Mouse (Mus musculus): ENCODE data around the gene Cd101. TPM values are rescaled to one million over a fixed set of nuclear protein-coding genes. Genes with fewer than 3 reads are reported as not detected.

Cd101 gene
- polyA plus RNA-seq, 1 experiment from 2014 or later: 0.05 TPM

GRCm38 (mm10) chr3:101031456-101032142, 2.2 kb upstream of the Cd101 start:
- H3K9ac ChIP-seq: no peak overlapping the region
- H3K27me3 ChIP-seq (ENCODE audit: control insufficient read depth, insufficient read depth, low read length): no peaks in the 10 kb centered on the region
- no peaks in the 10 kb centered on the region for H3K36me3 ChIP-seq (replicated peaks; ENCODE audit: control insufficient read depth, insufficient read depth)
- H3K4me2 ChIP-seq (replicated peaks): no peak overlapping the region
- 71% methylated on average over 7 of the region's 7 CpGs for WGBS
- no peaks in the 10 kb centered on the region for H3K4me1 ChIP-seq (replicated peaks; ENCODE audit: control insufficient read depth, insufficient read depth, low read length)
- H3K27ac ChIP-seq: no peak overlapping the region
- ATAC-seq (ENCODE audit: low FRiP score) (no peak), DNase-seq (ENCODE audit: low spot score) (no peak)
- H3K4me3 ChIP-seq (replicated peaks; ENCODE audit: low read length): no peak overlapping the region
- no peaks in the 10 kb centered on the region for H3K9me3 ChIP-seq (ENCODE audit: control insufficient read depth, low read length)

GRCm38 (mm10) chr3:101030630-101031029, 1.3 kb upstream of the Cd101 start:
- Histone ChIP-seq H3K4me3 (replicated peaks; ENCODE audit: low read length) (no peak overlapping the region), H3K4me1 (replicated peaks; ENCODE audit: control insufficient read depth, insufficient read depth, low read length) (no peaks in the 10 kb centered on the region), H3K27me3 (ENCODE audit: control insufficient read depth, insufficient read depth, low read length) (no peaks in the 10 kb centered on the region), H3K9ac (no peak overlapping the region), H3K4me2 (replicated peaks) (no peak overlapping the region), H3K27ac (no peak overlapping the region), H3K9me3 (ENCODE audit: control insufficient read depth, low read length) (no peaks in the 10 kb centered on the region), H3K36me3 (replicated peaks; ENCODE audit: control insufficient read depth, insufficient read depth) (no peaks in the 10 kb centered on the region)
- ATAC-seq (ENCODE audit: low FRiP score) (no peak), DNase-seq (ENCODE audit: low spot score) (no peak)
- WGBS: 100% methylated on average over 1 of the region's 1 CpGs

GRCm38 (mm10) chr3:101026741-101027140, 2.6 kb downstream of the Cd101 start:
- no peak for DNase-seq (ENCODE audit: low spot score)
- H3K36me3 ChIP-seq (replicated peaks; ENCODE audit: control insufficient read depth, insufficient read depth): no peaks in the 10 kb centered on the region
- H3K9ac ChIP-seq: no peak overlapping the region
- H3K4me1 ChIP-seq (replicated peaks; ENCODE audit: control insufficient read depth, insufficient read depth, low read length): no peaks in the 10 kb centered on the region
- H3K9me3 ChIP-seq (ENCODE audit: control insufficient read depth, low read length): no peaks in the 10 kb centered on the region
- WGBS: 89% methylated on average over 1 of the region's 1 CpGs
- H3K27me3 ChIP-seq (ENCODE audit: control insufficient read depth, insufficient read depth, low read length): no peaks in the 10 kb centered on the region
- H3K4me2 ChIP-seq (replicated peaks): no peak overlapping the region
- H3K27ac ChIP-seq: no peak overlapping the region
- H3K4me3 ChIP-seq (replicated peaks; ENCODE audit: low read length): no peak overlapping the region
- ATAC-seq (ENCODE audit: low FRiP score): no peak

- Histone ChIP-seq H3K9me3 (ENCODE audit: control insufficient read depth, low read length) (no peaks in the 10 kb centered on the region), H3K27ac (no peak overlapping the region), H3K4me2 (replicated peaks) (no peak overlapping the region), H3K27me3 (ENCODE audit: control insufficient read depth, insufficient read depth, low read length) (no peaks in the 10 kb centered on the region), H3K4me3 (replicated peaks; ENCODE audit: low read length) (no peak overlapping the region), H3K4me1 (replicated peaks; ENCODE audit: control insufficient read depth, insufficient read depth, low read length) (no peaks in the 10 kb centered on the region), H3K9ac (no peak overlapping the region), H3K36me3 (replicated peaks; ENCODE audit: control insufficient read depth, insufficient read depth) (no peaks in the 10 kb centered on the region)
- ATAC-seq (ENCODE audit: low FRiP score): no peak
- DNase-seq (ENCODE audit: low spot score): no peak
- 92% methylated on average over 6 of the region's 6 CpGs for WGBS
Measured at GRCm38 (mm10) chr3:101022967-101023366, 6.4 kb downstream of the Cd101 start.

GRCm38 (mm10) chr3:101021481-101022051, 7.8 kb downstream of the Cd101 start:
- ATAC-seq (ENCODE audit: low FRiP score): no peak
- WGBS: 80% methylated on average over 8 of the region's 8 CpGs
- no peak overlapping the region for H3K9ac ChIP-seq

GRCm38 (mm10) chr3:101021073-101021472, 8.3 kb downstream of the Cd101 start:
- Histone ChIP-seq H3K9me3 (ENCODE audit: control insufficient read depth, low read length) (no peaks in the 10 kb centered on the region), H3K9ac (no peak overlapping the region), H3K4me1 (replicated peaks; ENCODE audit: control insufficient read depth, insufficient read depth, low read length) (no peaks in the 10 kb centered on the region), H3K36me3 (replicated peaks; ENCODE audit: control insufficient read depth, insufficient read depth) (no peaks in the 10 kb centered on the region), H3K27me3 (ENCODE audit: control insufficient read depth, insufficient read depth, low read length) (no peaks in the 10 kb centered on the region), H3K4me2 (replicated peaks) (no peak overlapping the region), H3K4me3 (replicated peaks; ENCODE audit: low read length) (no peak overlapping the region), H3K27ac (no peak overlapping the region)
- ATAC-seq (ENCODE audit: low FRiP score) (no peak), DNase-seq (ENCODE audit: low spot score) (no peak)
- 87% methylated on average over 5 of the region's 5 CpGs for WGBS

More at GRCm38 (mm10) chr3:101021481-101022051, 7.8 kb downstream of the Cd101 start:
- no peaks in the 10 kb centered on the region for H3K36me3 ChIP-seq (replicated peaks; ENCODE audit: control insufficient read depth, insufficient read depth)
- no peaks in the 10 kb centered on the region for H3K27me3 ChIP-seq (ENCODE audit: control insufficient read depth, insufficient read depth, low read length)
- H3K9me3 ChIP-seq (ENCODE audit: control insufficient read depth, low read length): no peaks in the 10 kb centered on the region
- H3K4me3 ChIP-seq (replicated peaks; ENCODE audit: low read length): no peak overlapping the region
- no peak overlapping the region for H3K4me2 ChIP-seq (replicated peaks)
- DNase-seq (ENCODE audit: low spot score): no peak
- H3K4me1 ChIP-seq (replicated peaks; ENCODE audit: control insufficient read depth, insufficient read depth, low read length): no peaks in the 10 kb centered on the region
- no peak overlapping the region for H3K27ac ChIP-seq

- Histone ChIP-seq H3K9ac (no peak overlapping the region), H3K36me3 (replicated peaks; ENCODE audit: control insufficient read depth, insufficient read depth) (no peaks in the 10 kb centered on the region), H3K9me3 (ENCODE audit: control insufficient read depth, low read length) (no peaks in the 10 kb centered on the region), H3K4me3 (replicated peaks; ENCODE audit: low read length) (no peak overlapping the region), H3K4me1 (replicated peaks; ENCODE audit: control insufficient read depth, insufficient read depth, low read length) (0 out of 2 replicates have a peak, but pooled peaks cover 7% of the 10 kb centered on the region), H3K27ac (no peak overlapping the region), H3K27me3 (ENCODE audit: control insufficient read depth, insufficient read depth, low read length) (no peaks in the 10 kb centered on the region), H3K4me2 (replicated peaks) (no peak overlapping the region)
- no peak for ATAC-seq (ENCODE audit: low FRiP score)
- 85% methylated on average over 6 of the region's 6 CpGs for WGBS
- no peak for DNase-seq (ENCODE audit: low spot score)
Measured at GRCm38 (mm10) chr3:101018494-101018893, 10.9 kb downstream of the Cd101 start.

GRCm38 (mm10) chr3:101016050-101016449, 13.3 kb downstream of the Cd101 start:
- H3K4me1 ChIP-seq (replicated peaks; ENCODE audit: control insufficient read depth, insufficient read depth, low read length): 0 out of 2 replicates have a peak, but pooled peaks cover 7% of the 10 kb centered on the region
- 85% methylated on average over 7 of the region's 7 CpGs for WGBS

GRCm38 (mm10) chr3:101015254-101015653, 14.1 kb downstream of the Cd101 start:
- Histone ChIP-seq H3K4me3 (replicated peaks; ENCODE audit: low read length) (no peak overlapping the region), H3K4me2 (replicated peaks) (no peak overlapping the region; the same call in 1 of the 2 replicates), H3K9ac (no peak overlapping the region), H3K27ac (0 out of 2 replicates have a peak overlapping the region, but pooled peaks have one; percentile 24), H3K9me3 (ENCODE audit: control insufficient read depth, low read length) (no peaks in the 10 kb centered on the region), H3K4me1 (replicated peaks; ENCODE audit: control insufficient read depth, insufficient read depth, low read length) (0 out of 2 replicates have a peak, but pooled peaks cover 7% of the 10 kb centered on the region), H3K36me3 (replicated peaks; ENCODE audit: control insufficient read depth, insufficient read depth) (no peaks in the 10 kb centered on the region), H3K27me3 (ENCODE audit: control insufficient read depth, insufficient read depth, low read length) (no peaks in the 10 kb centered on the region)
- ATAC-seq (ENCODE audit: low FRiP score) (no peak), DNase-seq (ENCODE audit: low spot score) (no peak)
- 61% methylated on average over 4 of the region's 4 CpGs for WGBS

More at GRCm38 (mm10) chr3:101016050-101016449, 13.3 kb downstream of the Cd101 start:
- ATAC-seq (ENCODE audit: low FRiP score) (no peak; the same call in 1 of the 2 replicates), DNase-seq (ENCODE audit: low spot score) (no peak)
- H3K27ac ChIP-seq: no peak overlapping the region
- H3K4me3 ChIP-seq (replicated peaks; ENCODE audit: low read length): no peak overlapping the region
- no peaks in the 10 kb centered on the region for H3K27me3 ChIP-seq (ENCODE audit: control insufficient read depth, insufficient read depth, low read length)
- no peak overlapping the region for H3K9ac ChIP-seq
- no peak overlapping the region for H3K4me2 ChIP-seq (replicated peaks)
- no peaks in the 10 kb centered on the region for H3K36me3 ChIP-seq (replicated peaks; ENCODE audit: control insufficient read depth, insufficient read depth)
- H3K9me3 ChIP-seq (ENCODE audit: control insufficient read depth, low read length): no peaks in the 10 kb centered on the region
